Mouse (Mus musculus): Measurements from ENCODE around the gene Palm2.

- no peak for TF ChIP-seq CTCF (IDR thresholded peaks at IDR 0.05 in 2 of 3, conservative IDR thresholded peaks at IDR 0.05 in 1 of 3; ENCODE audit: control insufficient read depth in 1 of 3, insufficient read depth in 1 of 3, low read depth in 2 of 3, low read length in 3 of 3, poor library complexity in 1 of 3, severe bottlenecking in 1 of 3)
- no peak for TF ChIP-seq MYC (IDR thresholded peaks at IDR 0.05; ENCODE audit: low read depth, low read length)
- TF ChIP-seq POLR2A (IDR thresholded peaks at IDR 0.05; ENCODE audit: control insufficient read depth in 1 of 2, insufficient read depth in 1 of 2, low read depth in 1 of 2, low read length in 2 of 2, poor library complexity in 1 of 2), result no peak
- no peak for TF ChIP-seq E2F4 (IDR thresholded peaks at IDR 0.05; ENCODE audit: borderline replicate concordance, low read depth, low read length)
- TF ChIP-seq NELFE (IDR thresholded peaks at IDR 0.05; ENCODE audit: low read depth, low read length), result no peak
- TF ChIP-seq UBTF (IDR thresholded peaks at IDR 0.05; ENCODE audit: borderline replicate concordance, insufficient read depth, low read depth, low read length), result no peak
- no peak for TF ChIP-seq ZNF384 (IDR thresholded peaks at IDR 0.05; ENCODE audit: low read depth, low read length)
- TF ChIP-seq POLR2AphosphoS5 (IDR thresholded peaks at IDR 0.05; ENCODE audit: borderline replicate concordance, low read depth, low read length), result no peak
- no peak for TF ChIP-seq USF1 (IDR thresholded peaks at IDR 0.05; ENCODE audit: low read depth, low read length)
- no peak for TF ChIP-seq HCFC1 (IDR thresholded peaks at IDR 0.05; ENCODE audit: low read depth, low read length)
- no peak for TF ChIP-seq ETS1 (IDR thresholded peaks at IDR 0.05; ENCODE audit: low read depth, low read length)
- TF ChIP-seq KAT2A (conservative IDR thresholded peaks at IDR 0.05; ENCODE audit: low read depth, low read length), result no peak
These were observed 167.4 kb downstream of the Palm2 start for GRCm38 (mm10) chr4:57601458-57601835.

Measured in MEL (cell line).